Mouse (Mus musculus): ENCODE measurements around the gene Gm4792. TPM values are rescaled to one million over a fixed set of nuclear protein-coding genes. Genes with fewer than 3 reads are reported as not detected.

Gm4792 gene
- polyA plus RNA-seq (2015; fragmentation: Nextera tagmentation; extraction: Ambion mirVana) = not detected in 2 replicates

GRCm38 (mm10) chr10:94298471-94298870 is at the start of gene Gm4792:
Gene Gm4792 (minus strand): TSS chr10:94298703.
- Histone ChIP-seq H3K4me2 (no peak within 1 kb of the TSS), H3K9me3 (no peaks in the 10 kb centered on the region), H3K27me3 (replicated peaks) (no peaks in the 10 kb centered on the region), H3K36me3 (no peaks in the 10 kb centered on the region), H3K27ac (replicated peaks) (no peak within 1 kb of the TSS), H3K4me1 (no peaks in the 10 kb centered on the region), H3K9ac (no peak within 1 kb of the TSS), H3K4me3 (no peak within 1 kb of the TSS)
- ATAC-seq (ENCODE audit: extremely low read depth, insufficient number of reproducible peaks, low FRiP score, low TSS enrichment) = no peak
- WGBS = 71% methylated on average over 3 of the region's 3 CpGs

GRCm38 (mm10) chr10:94347959-94348358 is 49.5 kb upstream of the Gm4792 start:
- Histone ChIP-seq H3K36me3 (no peaks in the 10 kb centered on the region), H3K9me3 (no peaks in the 10 kb centered on the region), H3K27me3 (replicated peaks) (no peaks in the 10 kb centered on the region), H3K27ac (replicated peaks) (no peak overlapping the region), H3K4me3 (no peak overlapping the region), H3K4me1 (peaks cover 25% of the 10 kb centered on the region), H3K9ac (no peak overlapping the region), H3K4me2 (no peak overlapping the region)
- ATAC-seq (ENCODE audit: extremely low read depth, insufficient number of reproducible peaks, low FRiP score, low TSS enrichment) = no peak
- WGBS = 90% methylated on average over 10 of the region's 10 CpGs

- H3K27me3 ChIP-seq (replicated peaks) = no peaks in the 10 kb centered on the region
- H3K9ac ChIP-seq = no peak overlapping the region
- H3K4me3 ChIP-seq = no peak overlapping the region
- 69% methylated on average over 10 of the region's 10 CpGs for WGBS
- ATAC-seq (ENCODE audit: extremely low read depth, insufficient number of reproducible peaks, low FRiP score, low TSS enrichment) = no peak
- no peak overlapping the region for H3K27ac ChIP-seq (replicated peaks)
- no peak overlapping the region for H3K4me2 ChIP-seq
- H3K9me3 ChIP-seq = no peaks in the 10 kb centered on the region
- H3K4me1 ChIP-seq = peaks cover 25% of the 10 kb centered on the region
- H3K36me3 ChIP-seq = no peaks in the 10 kb centered on the region
These were observed 48.8 kb upstream of the Gm4792 start for GRCm38 (mm10) chr10:94347296-94347695.

GRCm38 (mm10) chr10:94346596-94346995 is 48.1 kb upstream of the Gm4792 start:
- no peak overlapping the region for H3K4me2 ChIP-seq
- no peaks in the 10 kb centered on the region for H3K9me3 ChIP-seq
- H3K27me3 ChIP-seq (replicated peaks) = no peaks in the 10 kb centered on the region
- H3K9ac ChIP-seq = no peak overlapping the region
- H3K4me3 ChIP-seq = no peak overlapping the region
- 87% methylated on average over 7 of the region's 7 CpGs for WGBS
- H3K4me1 ChIP-seq = peaks cover 25% of the 10 kb centered on the region
- H3K27ac ChIP-seq (replicated peaks) = no peak overlapping the region
- ATAC-seq (ENCODE audit: extremely low read depth, insufficient number of reproducible peaks, low FRiP score, low TSS enrichment) = no peak
- H3K36me3 ChIP-seq = no peaks in the 10 kb centered on the region

- H3K36me3 ChIP-seq = no peaks in the 10 kb centered on the region
- no peak overlapping the region for H3K9ac ChIP-seq
- ATAC-seq (ENCODE audit: extremely low read depth, insufficient number of reproducible peaks, low FRiP score, low TSS enrichment) = no peak
- H3K4me2 ChIP-seq = no peak overlapping the region
- H3K4me1 ChIP-seq = peaks cover 18% of the 10 kb centered on the region
- no peak overlapping the region for H3K27ac ChIP-seq (replicated peaks)
- H3K9me3 ChIP-seq = no peaks in the 10 kb centered on the region
- 73% methylated on average over 7 of the region's 7 CpGs for WGBS
- no peak overlapping the region for H3K4me3 ChIP-seq
- no peaks in the 10 kb centered on the region for H3K27me3 ChIP-seq (replicated peaks)
These were observed 47.2 kb upstream of the Gm4792 start for GRCm38 (mm10) chr10:94345509-94346252.

- Histone ChIP-seq H3K27me3 (replicated peaks) (no peaks in the 10 kb centered on the region), H3K4me2 (peak overlapping the region; percentile 43), H3K36me3 (no peaks in the 10 kb centered on the region), H3K4me1 (peaks cover 13% of the 10 kb centered on the region), H3K27ac (replicated peaks) (no peak overlapping the region), H3K9me3 (no peaks in the 10 kb centered on the region), H3K9ac (no peak overlapping the region), H3K4me3 (peak overlapping the region; percentile 13; the same call in 1 of the 2 replicates)
- ATAC-seq (ENCODE audit: extremely low read depth, insufficient number of reproducible peaks, low FRiP score, low TSS enrichment) = no peak
- WGBS = 42% methylated on average over 22 of the region's 22 CpGs
These were observed 46.3 kb upstream of the Gm4792 start for GRCm38 (mm10) chr10:94344631-94345417.

GRCm38 (mm10) chr10:94343581-94343980 is 45.1 kb upstream of the Gm4792 start:
- Histone ChIP-seq H3K9ac (no peak overlapping the region), H3K27ac (replicated peaks) (no peak overlapping the region), H3K4me2 (no peak overlapping the region), H3K36me3 (no peaks in the 10 kb centered on the region), H3K4me3 (no peak overlapping the region), H3K9me3 (no peaks in the 10 kb centered on the region), H3K4me1 (peaks cover 13% of the 10 kb centered on the region), H3K27me3 (replicated peaks) (no peaks in the 10 kb centered on the region)
- ATAC-seq (ENCODE audit: extremely low read depth, insufficient number of reproducible peaks, low FRiP score, low TSS enrichment) = no peak
- 73% methylated on average over 7 of the region's 7 CpGs for WGBS

GRCm38 (mm10) chr10:94342256-94342655 is 43.8 kb upstream of the Gm4792 start:
- Histone ChIP-seq H3K4me3 (no peak overlapping the region), H3K9me3 (no peaks in the 10 kb centered on the region), H3K36me3 (no peaks in the 10 kb centered on the region), H3K9ac (no peak overlapping the region), H3K27me3 (replicated peaks) (no peaks in the 10 kb centered on the region), H3K4me1 (peaks cover 12% of the 10 kb centered on the region), H3K4me2 (no peak overlapping the region), H3K27ac (replicated peaks) (no peak overlapping the region)
- 69% methylated on average over 7 of the region's 7 CpGs for WGBS
- ATAC-seq (ENCODE audit: extremely low read depth, insufficient number of reproducible peaks, low FRiP score, low TSS enrichment) = no peak

GRCm38 (mm10) chr10:94341501-94341900 is 43.0 kb upstream of the Gm4792 start:
- WGBS = 53% methylated on average over 17 of the region's 17 CpGs

GRCm38 (mm10) chr10:94336071-94336470 is 37.6 kb upstream of the Gm4792 start:
- Histone ChIP-seq H3K36me3 (no peaks in the 10 kb centered on the region), H3K27ac (replicated peaks) (no peak overlapping the region), H3K4me3 (no peak overlapping the region), H3K9me3 (no peaks in the 10 kb centered on the region), H3K27me3 (replicated peaks) (no peaks in the 10 kb centered on the region), H3K4me1 (peaks cover 8% of the 10 kb centered on the region; the same call in 1 of the 2 replicates), H3K4me2 (no peak overlapping the region), H3K9ac (no peak overlapping the region)
- ATAC-seq (ENCODE audit: extremely low read depth, insufficient number of reproducible peaks, low FRiP score, low TSS enrichment) = no peak
- 82% methylated on average over 6 of the region's 6 CpGs for WGBS

More at GRCm38 (mm10) chr10:94341501-94341900, 43.0 kb upstream of the Gm4792 start:
- Histone ChIP-seq H3K27me3 (replicated peaks) (no peaks in the 10 kb centered on the region), H3K4me2 (peak overlapping the region; percentile 43), H3K36me3 (no peaks in the 10 kb centered on the region), H3K9ac (0 out of 2 replicates have a peak overlapping the region, but pooled peaks have one; percentile 24), H3K4me1 (peaks cover 7% of the 10 kb centered on the region; the same call in 1 of the 2 replicates), H3K27ac (replicated peaks) (no peak overlapping the region), H3K9me3 (no peaks in the 10 kb centered on the region), H3K4me3 (peak overlapping the region; percentile 24; the same call in 1 of the 2 replicates)
- no peak for ATAC-seq (ENCODE audit: extremely low read depth, insufficient number of reproducible peaks, low FRiP score, low TSS enrichment)

- no peaks in the 10 kb centered on the region for H3K9me3 ChIP-seq
- no peak overlapping the region for H3K4me3 ChIP-seq
- no peaks in the 10 kb centered on the region for H3K36me3 ChIP-seq
- no peak overlapping the region for H3K27ac ChIP-seq (replicated peaks)
- 72% methylated on average over 10 of the region's 10 CpGs for WGBS
- H3K4me1 ChIP-seq = peaks cover 18% of the 10 kb centered on the region
- no peak for ATAC-seq (ENCODE audit: extremely low read depth, insufficient number of reproducible peaks, low FRiP score, low TSS enrichment)
- no peaks in the 10 kb centered on the region for H3K27me3 ChIP-seq (replicated peaks)
- no peak overlapping the region for H3K9ac ChIP-seq
- H3K4me2 ChIP-seq = no peak overlapping the region
These were observed 36.5 kb upstream of the Gm4792 start for GRCm38 (mm10) chr10:94335047-94335446.
